Mouse (Mus musculus): ENCODE measurements around the gene Asic2. TPM values are rescaled to one million over a fixed set of nuclear protein-coding genes. Genes with fewer than 3 reads are reported as not detected.

The Asic2 gene
- polyA plus RNA-seq, 1 experiment from 2014 or later, result 0.28 TPM

DNA sequence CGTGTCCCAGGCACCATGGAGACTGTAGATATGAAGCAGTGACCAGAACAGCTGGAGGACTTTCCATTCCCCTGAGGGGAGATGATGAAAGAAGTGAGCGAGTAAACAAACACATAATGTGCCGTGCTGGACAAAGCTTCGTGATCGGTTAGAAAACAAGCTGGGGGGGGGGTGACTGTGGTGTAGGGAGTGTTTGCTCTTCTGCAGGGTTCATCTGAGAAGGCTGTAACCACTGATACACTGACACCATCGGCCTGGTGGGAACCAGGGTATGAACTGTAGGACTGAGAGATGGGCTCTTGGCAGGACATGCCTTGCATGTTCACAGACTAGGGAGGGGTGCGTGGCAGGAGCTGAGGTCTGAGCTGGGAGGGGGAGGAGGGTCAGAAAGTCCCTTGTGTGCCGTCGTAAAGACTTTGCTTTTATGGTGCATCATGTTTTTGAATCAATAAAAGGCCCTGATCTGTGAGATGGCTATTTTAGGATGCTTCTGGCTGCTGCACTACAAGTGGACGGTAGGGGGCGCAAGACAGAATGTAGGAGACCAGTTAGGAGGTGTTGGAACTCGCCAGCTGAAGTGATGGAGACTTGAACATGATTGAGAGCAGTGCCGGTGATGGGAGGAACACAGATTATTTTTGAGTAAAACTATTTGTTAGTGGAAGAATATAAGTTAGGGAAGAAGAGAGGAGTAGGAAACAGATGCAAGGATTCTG is 728.1 kb downstream of the Asic2 start:
- H3K27ac ChIP-seq (ENCODE audit: low read depth), result no peak overlapping the region
- no peaks in the 10 kb centered on the region for H3K9me3 ChIP-seq (ENCODE audit: low read depth, low read length)
- H3K36me3 ChIP-seq (ENCODE audit: insufficient read depth), result no peaks in the 10 kb centered on the region
- no peaks in the 10 kb centered on the region for H3K27me3 ChIP-seq (ENCODE audit: insufficient read depth, low read length)
- no peaks in the 10 kb centered on the region for H3K4me1 ChIP-seq (ENCODE audit: insufficient read depth)
- ATAC-seq (ENCODE audit: insufficient read depth) (peak; percentile 80), DNase-seq (peak; percentile 76)
- H3K9ac ChIP-seq, result no peak overlapping the region
- peak; percentile 62 for TF ChIP-seq CTCF (IDR thresholded peaks at IDR 0.05; ENCODE audit: low read depth)
- no peak overlapping the region for H3K4me3 ChIP-seq (ENCODE audit: low read depth, low read length)
- H3K4me2 ChIP-seq, result no peak overlapping the region
- WGBS, result 31% methylated on average over 13 of the region's 13 CpGs

DNA sequence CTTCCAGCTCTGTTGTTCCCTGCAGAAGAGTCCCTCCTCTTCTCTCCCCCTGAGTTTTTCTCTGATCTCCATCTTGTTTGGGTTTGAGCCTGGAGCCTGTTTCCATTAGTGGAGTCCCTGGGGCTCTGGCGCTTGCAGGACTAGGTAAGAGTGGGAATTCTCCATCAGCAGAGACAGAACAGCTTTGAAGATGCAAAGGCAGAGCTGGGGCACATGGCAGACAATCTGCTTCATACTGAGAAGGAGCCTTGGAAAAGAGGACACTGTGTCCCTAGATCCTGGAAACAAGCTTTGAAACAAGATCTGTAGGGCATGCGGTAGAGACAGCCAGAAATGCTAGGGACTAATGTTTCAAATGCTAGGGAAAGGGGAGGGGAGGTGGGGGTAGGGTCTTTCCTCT is 729.2 kb downstream of the Asic2 start:
- Histone ChIP-seq H3K4me3 (ENCODE audit: low read depth, low read length) (no peak overlapping the region), H3K9ac (no peak overlapping the region), H3K27me3 (ENCODE audit: insufficient read depth, low read length) (no peaks in the 10 kb centered on the region), H3K36me3 (ENCODE audit: insufficient read depth) (no peaks in the 10 kb centered on the region), H3K4me2 (no peak overlapping the region), H3K9me3 (ENCODE audit: low read depth, low read length) (no peaks in the 10 kb centered on the region), H3K4me1 (ENCODE audit: insufficient read depth) (no peaks in the 10 kb centered on the region), H3K27ac (ENCODE audit: low read depth) (no peak overlapping the region)
- 54% methylated on average over 2 of the region's 2 CpGs for WGBS
- DNase-seq (no peak), ATAC-seq (ENCODE audit: insufficient read depth) (no peak)
- no peak for TF ChIP-seq CTCF (IDR thresholded peaks at IDR 0.05; ENCODE audit: low read depth)

DNA sequence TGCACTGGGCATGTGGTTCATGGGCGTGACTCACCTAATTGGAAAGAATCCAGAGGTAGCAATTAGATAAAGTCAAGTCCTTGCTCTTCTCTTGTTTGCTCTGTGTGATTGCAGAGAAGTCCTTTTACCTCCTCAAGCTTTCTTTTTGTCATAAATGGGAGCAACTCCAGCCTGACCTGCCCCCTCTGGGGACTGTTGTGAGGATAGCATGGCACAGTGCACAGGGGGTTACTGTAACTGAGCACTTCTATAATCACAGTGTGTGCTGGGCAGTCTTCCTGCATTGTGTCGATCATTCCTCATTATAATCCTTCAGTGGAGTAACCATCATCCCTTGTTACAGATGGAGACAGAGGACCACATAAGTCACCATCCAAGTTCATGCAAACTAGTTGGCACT is 732.2 kb downstream of the Asic2 start:
- Histone ChIP-seq H3K4me1 (ENCODE audit: insufficient read depth) (no peaks in the 10 kb centered on the region), H3K27me3 (ENCODE audit: insufficient read depth, low read length) (no peaks in the 10 kb centered on the region), H3K36me3 (ENCODE audit: insufficient read depth) (no peaks in the 10 kb centered on the region), H3K27ac (ENCODE audit: low read depth) (no peak overlapping the region), H3K4me3 (ENCODE audit: low read depth, low read length) (no peak overlapping the region), H3K9ac (no peak overlapping the region), H3K4me2 (no peak overlapping the region), H3K9me3 (ENCODE audit: low read depth, low read length) (no peaks in the 10 kb centered on the region)
- WGBS, result 78% methylated on average over 2 of the region's 2 CpGs
- DNase-seq (no peak), ATAC-seq (ENCODE audit: insufficient read depth) (no peak)
- TF ChIP-seq CTCF (IDR thresholded peaks at IDR 0.05; ENCODE audit: low read depth), result no peak

DNA sequence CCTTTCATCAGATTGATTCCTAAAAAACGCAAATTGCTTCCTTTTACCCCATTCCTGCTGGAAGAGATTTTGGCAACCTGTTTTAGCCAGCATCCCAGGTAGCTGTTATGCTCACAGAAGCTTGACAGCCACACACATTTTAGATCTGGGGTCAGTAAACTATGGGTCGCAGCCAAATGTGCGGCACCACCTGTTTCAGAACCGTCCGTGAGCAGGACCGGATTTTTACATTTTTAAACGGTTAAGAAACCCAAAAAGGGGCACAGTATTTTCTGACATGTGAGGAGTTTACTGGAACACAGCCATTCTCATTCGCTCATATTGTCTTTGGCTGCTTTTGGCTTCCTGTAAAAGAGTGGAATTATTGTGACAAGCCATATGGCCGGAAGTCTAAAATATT is 744.9 kb downstream of the Asic2 start:
- H3K4me3 ChIP-seq (ENCODE audit: low read depth, low read length), result no peak overlapping the region
- no peaks in the 10 kb centered on the region for H3K27me3 ChIP-seq (ENCODE audit: insufficient read depth, low read length)
- H3K9ac ChIP-seq, result no peak overlapping the region
- H3K4me1 ChIP-seq (ENCODE audit: insufficient read depth), result no peaks in the 10 kb centered on the region
- no peak overlapping the region for H3K27ac ChIP-seq (ENCODE audit: low read depth)
- H3K4me2 ChIP-seq, result no peak overlapping the region
- 73% methylated on average over 9 of the region's 9 CpGs for WGBS
- no peak for ATAC-seq (ENCODE audit: insufficient read depth)
- no peak for DNase-seq
- H3K36me3 ChIP-seq (ENCODE audit: insufficient read depth), result no peaks in the 10 kb centered on the region
- H3K9me3 ChIP-seq (ENCODE audit: low read depth, low read length), result no peaks in the 10 kb centered on the region
- no peak for TF ChIP-seq CTCF (IDR thresholded peaks at IDR 0.05; ENCODE audit: low read depth)

DNA sequence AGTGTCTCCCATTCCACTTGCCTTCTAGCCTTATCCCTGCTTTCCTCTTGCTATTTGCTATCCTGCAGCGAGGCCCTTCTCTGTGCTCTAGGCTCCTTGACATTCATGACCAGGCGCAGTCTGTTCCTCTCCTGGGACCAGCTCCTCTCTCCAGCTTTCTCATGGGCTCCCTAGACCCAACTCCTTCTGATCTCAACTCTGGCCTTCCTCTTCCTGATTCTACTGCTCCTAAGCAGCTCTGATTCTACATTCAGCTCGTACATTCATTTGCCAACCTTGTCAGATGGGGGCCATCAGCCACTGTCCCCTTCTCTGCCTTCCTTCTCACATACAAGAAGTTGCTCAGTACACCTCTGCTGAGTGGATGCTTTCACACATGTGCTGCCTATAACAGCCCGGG is 747.5 kb downstream of the Asic2 start:
- no peak for TF ChIP-seq CTCF (IDR thresholded peaks at IDR 0.05; ENCODE audit: low read depth)
- no peaks in the 10 kb centered on the region for H3K27me3 ChIP-seq (ENCODE audit: insufficient read depth, low read length)
- H3K4me3 ChIP-seq (ENCODE audit: low read depth, low read length), result no peak overlapping the region
- no peaks in the 10 kb centered on the region for H3K4me1 ChIP-seq (ENCODE audit: insufficient read depth)
- no peak overlapping the region for H3K27ac ChIP-seq (ENCODE audit: low read depth)
- no peaks in the 10 kb centered on the region for H3K36me3 ChIP-seq (ENCODE audit: insufficient read depth)
- no peak overlapping the region for H3K9ac ChIP-seq
- ATAC-seq (ENCODE audit: insufficient read depth) (no peak), DNase-seq (no peak)
- no peak overlapping the region for H3K4me2 ChIP-seq
- no peaks in the 10 kb centered on the region for H3K9me3 ChIP-seq (ENCODE audit: low read depth, low read length)
- 78% methylated on average over 4 of the region's 4 CpGs for WGBS

DNA sequence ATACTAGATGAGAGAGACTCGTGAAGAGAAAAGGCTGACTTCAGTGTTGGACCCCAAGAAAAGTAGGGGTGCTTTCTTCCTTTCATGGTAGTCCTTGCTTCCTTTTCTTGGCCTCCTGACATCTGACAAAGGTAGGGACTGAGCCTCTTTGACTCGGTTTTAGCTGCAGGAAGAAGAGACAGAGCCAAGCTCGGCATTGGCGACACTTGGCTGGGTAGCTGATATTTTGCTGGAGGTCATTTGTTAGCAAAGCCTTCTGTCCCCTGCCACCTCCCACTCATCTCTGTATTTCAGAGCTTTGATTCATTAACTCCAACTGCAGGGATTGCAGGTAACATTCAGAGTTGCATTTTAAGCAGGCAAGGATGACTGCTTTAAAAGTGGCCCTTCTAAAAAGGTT is 762.8 kb downstream of the Asic2 start:
- ATAC-seq (ENCODE audit: insufficient read depth) (no peak), DNase-seq (no peak)
- H3K4me3 ChIP-seq (ENCODE audit: low read depth, low read length), result no peak overlapping the region
- H3K27me3 ChIP-seq (ENCODE audit: insufficient read depth, low read length), result no peaks in the 10 kb centered on the region
- no peaks in the 10 kb centered on the region for H3K36me3 ChIP-seq (ENCODE audit: insufficient read depth)
- 51% methylated on average over 4 of the region's 4 CpGs for WGBS
- H3K4me1 ChIP-seq (ENCODE audit: insufficient read depth), result no peaks in the 10 kb centered on the region
- H3K9me3 ChIP-seq (ENCODE audit: low read depth, low read length), result no peaks in the 10 kb centered on the region
- H3K4me2 ChIP-seq, result no peak overlapping the region
- no peak overlapping the region for H3K27ac ChIP-seq (ENCODE audit: low read depth)
- TF ChIP-seq CTCF (IDR thresholded peaks at IDR 0.05; ENCODE audit: low read depth), result no peak
- no peak overlapping the region for H3K9ac ChIP-seq

DNA sequence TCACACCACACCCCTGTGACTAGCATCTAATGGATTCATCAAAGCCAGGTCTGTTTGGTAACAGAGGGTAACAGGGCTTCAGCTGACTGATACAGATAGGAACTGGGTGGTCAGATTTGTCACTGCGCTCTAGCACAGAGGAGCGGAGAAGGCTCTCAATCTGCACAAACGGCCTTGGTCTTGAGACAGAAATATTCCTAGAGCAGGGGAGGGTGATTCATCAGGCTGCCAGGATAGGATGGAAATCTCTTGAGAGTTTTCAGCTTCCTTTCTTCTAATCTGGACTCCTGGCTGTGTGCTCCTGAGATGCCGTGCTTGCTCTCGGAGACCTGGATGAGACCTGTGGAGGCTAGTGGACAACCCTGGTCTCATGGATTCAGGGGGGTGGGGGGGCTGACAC is 765.7 kb downstream of the Asic2 start:
- DNase-seq, result no peak
- no peak for TF ChIP-seq CTCF (IDR thresholded peaks at IDR 0.05; ENCODE audit: low read depth)
- Histone ChIP-seq H3K27me3 (ENCODE audit: insufficient read depth, low read length) (no peaks in the 10 kb centered on the region), H3K9me3 (ENCODE audit: low read depth, low read length) (no peaks in the 10 kb centered on the region), H3K9ac (no peak overlapping the region), H3K4me1 (ENCODE audit: insufficient read depth) (no peaks in the 10 kb centered on the region), H3K4me2 (no peak overlapping the region), H3K27ac (ENCODE audit: low read depth) (no peak overlapping the region), H3K36me3 (ENCODE audit: insufficient read depth) (no peaks in the 10 kb centered on the region), H3K4me3 (ENCODE audit: low read depth, low read length) (no peak overlapping the region)
- no peak for ATAC-seq (ENCODE audit: insufficient read depth)
- whole genome bisulfite sequencing, result 65% methylated on average over 5 of the region's 5 CpGs
